Mouse (Mus musculus): ENCODE results near the gene Copz1. TPM values are rescaled to one million over a fixed set of nuclear protein-coding genes. Genes with fewer than 3 reads are reported as not detected.
"Not testable (repeated sequence)": the region's sequence is repeated elsewhere in the genome, so short reads cannot be mapped to it uniquely, and the experiment has no call there.

Copz1 gene
- polyA plus RNA-seq, 1 experiment = 46.8 TPM

- no peaks in the 10 kb centered on the region for H3K27me3 ChIP-seq (ENCODE audit: control insufficient read depth, insufficient read depth, low read length)
- H3K4me1 ChIP-seq (ENCODE audit: control insufficient read depth, insufficient read depth, insufficient read length) = peaks cover 2% of the 10 kb centered on the region; the same call in 1 of the 2 replicates
- peak; percentile 90 to 93 for DNase-seq (ENCODE audit: low read depth in 1 of 2, low spot score in 2 of 2)
- under 1% methylated on average over 26 of the region's 26 CpGs for WGBS
- peaks cover 21% of the 10 kb centered on the region for H3K36me3 ChIP-seq (ENCODE audit: control insufficient read depth, insufficient read depth, low read length)
- peak overlapping the region; percentile 90 for H3K27ac ChIP-seq (ENCODE audit: insufficient read depth, low read length)
- TF ChIP-seq POLR2A (IDR thresholded peaks at IDR 0.05; ENCODE audit: low read depth, low read length) (no peak), CTCF (IDR thresholded peaks at IDR 0.05; ENCODE audit: extremely low read depth, insufficient read depth, insufficient read length, insufficient replicate concordance) (no peak)
- peak overlapping the region; percentile 74 for H3K4me3 ChIP-seq (ENCODE audit: extremely low read depth, insufficient read depth, insufficient read length)
These were observed 33.3 kb upstream of the Copz1 start for GRCm38 (mm10) chr15:103239130-103239684.

GRCm38 (mm10) chr15:103239685-103240159, 32.8 kb upstream of the Copz1 start, which contains the start of gene Cbx5:
Cbx5 (minus strand) TSS chr15:103239816.
- Histone ChIP-seq H3K36me3 (ENCODE audit: control insufficient read depth, insufficient read depth, low read length) (peaks cover 21% of the 10 kb centered on the region), H3K27ac (ENCODE audit: insufficient read depth, low read length) (peak within 1 kb of the TSS; percentile 90), H3K4me3 (ENCODE audit: extremely low read depth, insufficient read depth, insufficient read length) (peak within 1 kb of the TSS; percentile 74), H3K4me1 (ENCODE audit: control insufficient read depth, insufficient read depth, insufficient read length) (peaks cover 2% of the 10 kb centered on the region; the same call in 1 of the 2 replicates), H3K27me3 (ENCODE audit: control insufficient read depth, insufficient read depth, low read length) (no peaks in the 10 kb centered on the region)
- DNase-seq (ENCODE audit: low read depth in 1 of 2, low spot score in 2 of 2) = peak; percentile 95 to 97
- whole genome bisulfite sequencing = under 1% methylated on average over 39 of the region's 39 CpGs
- peak; percentile 21 for TF ChIP-seq POLR2A (IDR thresholded peaks at IDR 0.05; ENCODE audit: low read depth, low read length)
- no peak for TF ChIP-seq CTCF (IDR thresholded peaks at IDR 0.05; ENCODE audit: extremely low read depth, insufficient read depth, insufficient read length, insufficient replicate concordance)

GRCm38 (mm10) chr15:103240160-103241028, 32.1 kb upstream of the Copz1 start, which contains the start of gene Hnrnpa1:
Hnrnpa1 (plus strand) TSS chr15:103240432.
- H3K4me3 ChIP-seq (ENCODE audit: extremely low read depth, insufficient read depth, insufficient read length) = peak within 1 kb of the TSS; percentile 74

GRCm38 (mm10) chr15:103241071-103242018, 31.2 kb upstream of the Copz1 start:
- H3K4me1 ChIP-seq (ENCODE audit: control insufficient read depth, insufficient read depth, insufficient read length); DNase-seq (ENCODE audit: low read depth in 1 of 2, low spot score in 2 of 2); H3K27me3 ChIP-seq (ENCODE audit: control insufficient read depth, insufficient read depth, low read length): not testable (repeated sequence)
- Histone ChIP-seq H3K4me3 (ENCODE audit: extremely low read depth, insufficient read depth, insufficient read length) (peak overlapping the region; percentile 65), H3K36me3 (ENCODE audit: control insufficient read depth, insufficient read depth, low read length) (peaks cover 32% of the 10 kb centered on the region), H3K27ac (ENCODE audit: insufficient read depth, low read length) (peak overlapping the region; percentile 89)
- 2% methylated on average over 12 of the region's 12 CpGs for WGBS

More at GRCm38 (mm10) chr15:103240160-103241028, 32.1 kb upstream of the Copz1 start, which contains the start of gene Hnrnpa1:
- H3K27ac ChIP-seq (ENCODE audit: insufficient read depth, low read length) = peak within 1 kb of the TSS; percentile 90
- H3K4me1 ChIP-seq (ENCODE audit: control insufficient read depth, insufficient read depth, insufficient read length) = peaks cover 2% of the 10 kb centered on the region; the same call in 1 of the 2 replicates
- under 1% methylated on average over 47 of the region's 47 CpGs for WGBS
- peaks cover 25% of the 10 kb centered on the region for H3K36me3 ChIP-seq (ENCODE audit: control insufficient read depth, insufficient read depth, low read length)
- DNase-seq (ENCODE audit: low read depth in 1 of 2, low spot score in 2 of 2) = peak; percentile 89 to 99
- TF ChIP-seq CTCF (IDR thresholded peaks at IDR 0.05; ENCODE audit: extremely low read depth, insufficient read depth, insufficient read length, insufficient replicate concordance) (no peak), POLR2A (IDR thresholded peaks at IDR 0.05; ENCODE audit: low read depth, low read length) (peak; percentile 94)
- no peaks in the 10 kb centered on the region for H3K27me3 ChIP-seq (ENCODE audit: control insufficient read depth, insufficient read depth, low read length)

- H3K27me3 ChIP-seq (ENCODE audit: control insufficient read depth, insufficient read depth, low read length) = no peaks in the 10 kb centered on the region
- no peak for DNase-seq (ENCODE audit: low read depth in 1 of 2, low spot score in 2 of 2)
- TF ChIP-seq POLR2A (IDR thresholded peaks at IDR 0.05; ENCODE audit: low read depth, low read length) = no peak
- no peak for TF ChIP-seq CTCF (IDR thresholded peaks at IDR 0.05; ENCODE audit: extremely low read depth, insufficient read depth, insufficient read length, insufficient replicate concordance)
- H3K27ac ChIP-seq (ENCODE audit: insufficient read depth, low read length) = no peak overlapping the region
- no peak overlapping the region for H3K4me3 ChIP-seq (ENCODE audit: extremely low read depth, insufficient read depth, insufficient read length)
- WGBS = 50% methylated on average over 8 of the region's 8 CpGs
- H3K36me3 ChIP-seq (ENCODE audit: control insufficient read depth, insufficient read depth, low read length) = peaks cover 46% of the 10 kb centered on the region
- H3K4me1 ChIP-seq (ENCODE audit: control insufficient read depth, insufficient read depth, insufficient read length) = peaks cover 2% of the 10 kb centered on the region; the same call in 1 of the 2 replicates
These were observed 29.6 kb upstream of the Copz1 start for GRCm38 (mm10) chr15:103242885-103243284.

GRCm38 (mm10) chr15:103245616-103246015, 26.9 kb upstream of the Copz1 start:
- Histone ChIP-seq H3K27ac (ENCODE audit: insufficient read depth, low read length) (no peak overlapping the region), H3K4me1 (ENCODE audit: control insufficient read depth, insufficient read depth, insufficient read length) (peaks cover 2% of the 10 kb centered on the region; the same call in 1 of the 2 replicates), H3K36me3 (ENCODE audit: control insufficient read depth, insufficient read depth, low read length) (peaks cover 56% of the 10 kb centered on the region), H3K27me3 (ENCODE audit: control insufficient read depth, insufficient read depth, low read length) (no peaks in the 10 kb centered on the region), H3K4me3 (ENCODE audit: extremely low read depth, insufficient read depth, insufficient read length) (no peak overlapping the region)
- WGBS = 72% methylated on average over 6 of the region's 6 CpGs
- no peak for DNase-seq (ENCODE audit: low read depth in 1 of 2, low spot score in 2 of 2)
- TF ChIP-seq CTCF (IDR thresholded peaks at IDR 0.05; ENCODE audit: extremely low read depth, insufficient read depth, insufficient read length, insufficient replicate concordance) (no peak), POLR2A (IDR thresholded peaks at IDR 0.05; ENCODE audit: low read depth, low read length) (no peak)
